Mouse (Mus musculus): Measurements from ENCODE around the gene Plcl1.

DNA sequence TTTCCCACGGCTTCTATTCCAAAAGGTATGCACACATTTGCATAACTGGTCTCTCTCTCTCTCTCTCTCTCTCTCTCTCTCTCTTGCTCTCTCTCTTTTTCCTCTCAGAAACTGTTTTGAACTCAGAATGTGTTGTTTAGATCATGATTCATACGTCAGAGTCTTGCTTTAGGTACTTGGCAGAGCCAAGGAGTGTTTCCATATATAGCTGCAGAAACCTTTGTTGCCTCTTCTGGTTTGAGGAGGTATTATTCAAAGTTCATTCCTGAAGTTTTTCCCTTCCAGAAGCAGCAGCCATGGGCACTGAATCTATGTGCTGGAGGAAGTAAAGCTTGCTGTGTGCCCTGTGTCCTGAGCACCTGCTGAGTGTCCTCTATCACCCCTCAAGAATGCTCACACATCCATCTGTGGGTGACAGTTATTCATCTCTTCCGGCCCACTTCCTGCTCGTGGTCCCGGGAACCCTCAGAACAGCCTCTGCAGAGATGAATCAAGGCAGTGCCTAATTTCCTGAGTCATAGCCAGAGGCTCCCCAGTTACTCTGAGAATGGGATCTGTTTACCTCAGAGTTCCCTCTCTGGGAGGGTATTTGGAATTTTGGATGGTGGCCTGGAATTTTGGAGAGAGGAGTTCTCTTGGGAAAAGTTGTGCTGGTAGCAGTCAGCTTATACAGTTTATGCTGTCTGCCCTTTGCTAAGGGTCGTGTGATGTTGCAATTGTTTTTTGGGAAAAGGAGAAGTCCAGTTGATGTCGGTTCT lies 123.0 kb downstream of the Plcl1 start:
- TF ChIP-seq POLR2A (IDR thresholded peaks at IDR 0.05; ENCODE audit: low read depth, low read length) (no peak), CTCF (IDR thresholded peaks at IDR 0.05; ENCODE audit: extremely low read depth, insufficient read length, insufficient replicate concordance, low read depth, low read length) (no peak)

Measured in small intestine, adult 2 months (tissue).